Mouse (Mus musculus) intestine, embryonic 15.5 days (tissue): ENCODE data around the gene Fut2. TPM values are rescaled to one million over a fixed set of nuclear protein-coding genes. Genes with fewer than 3 reads are reported as not detected.
"Not testable (repeated sequence)": the region's sequence is repeated elsewhere in the genome, so short reads cannot be mapped to it uniquely, and the experiment has no call there.

Source experiments
- ATAC-seq: fragments of 200-750 bp; cut with Nextera tagmentation; 2 replicates; pipeline ENCODE4 v1.8.0; 2017; ENCODE audit warnings: moderate TSS enrichment, moderate library complexity
- H3K27ac ChIP-seq: fragments of 300-500 bp; sonication (generic); 2 replicates; pipeline ENCODE4 v1.5.1; 2015; ENCODE audit warnings: mild to moderate bottlenecking, inconsistent platforms
- H3K27me3 ChIP-seq: fragments of 300-500 bp; sonication (generic); replicated peaks from 2 replicates; pipeline ENCODE4 v1.6.1; 2015; ENCODE audit warnings: inconsistent platforms
- H3K36me3 ChIP-seq: fragments of 300-500 bp; sonication (generic); 2 replicates; pipeline ENCODE4 v1.6.1; 2015; ENCODE audit warnings: inconsistent platforms
- H3K4me1 ChIP-seq: fragments of 300-500 bp; sonication (generic); replicated peaks from 2 replicates; pipeline ENCODE4 v1.6.1; 2015; ENCODE audit warnings: inconsistent platforms
- H3K4me2 ChIP-seq: fragments of 300-500 bp; sonication (generic); replicated peaks from 2 replicates; pipeline ENCODE4 v1.6.1; 2015; ENCODE audit warnings: mild to moderate bottlenecking, inconsistent platforms
- H3K4me3 ChIP-seq: fragments of 300-500 bp; sonication (generic); replicated peaks from 2 replicates; pipeline ENCODE4 v1.5.1; 2015; ENCODE audit warnings: inconsistent platforms
- H3K9ac ChIP-seq: fragments of 300-500 bp; sonication (generic); 2 replicates; pipeline ENCODE4 v1.6.1; 2015; ENCODE audit warnings: inconsistent platforms
- H3K9me3 ChIP-seq: fragments of 300-500 bp; sonication (generic); 2 replicates; pipeline ENCODE4 v1.6.1; 2016; ENCODE audit warnings: inconsistent platforms
- WGBS: fragments of 180-500 bp; shearing (Covaris S2); methylation state at CpG from one replicate; pipeline ENCODE4 v1.1.7; 2015; 5-methylcytosine and 5-hydroxymethylcytosine counted together
- polyA plus RNA-seq: library from polyadenylated mRNA; unstranded; fragments of >200 nt; fragmentation: Nextera tagmentation; extraction: Ambion mirVana; gene quantifications from 2 replicates; pipeline ENCODE4 v1.2.1, GENCODE M21; 2015

Fut2 gene
- polyA plus RNA-seq, 1 experiment from 2014 or later: 12.2 TPM

DNA sequence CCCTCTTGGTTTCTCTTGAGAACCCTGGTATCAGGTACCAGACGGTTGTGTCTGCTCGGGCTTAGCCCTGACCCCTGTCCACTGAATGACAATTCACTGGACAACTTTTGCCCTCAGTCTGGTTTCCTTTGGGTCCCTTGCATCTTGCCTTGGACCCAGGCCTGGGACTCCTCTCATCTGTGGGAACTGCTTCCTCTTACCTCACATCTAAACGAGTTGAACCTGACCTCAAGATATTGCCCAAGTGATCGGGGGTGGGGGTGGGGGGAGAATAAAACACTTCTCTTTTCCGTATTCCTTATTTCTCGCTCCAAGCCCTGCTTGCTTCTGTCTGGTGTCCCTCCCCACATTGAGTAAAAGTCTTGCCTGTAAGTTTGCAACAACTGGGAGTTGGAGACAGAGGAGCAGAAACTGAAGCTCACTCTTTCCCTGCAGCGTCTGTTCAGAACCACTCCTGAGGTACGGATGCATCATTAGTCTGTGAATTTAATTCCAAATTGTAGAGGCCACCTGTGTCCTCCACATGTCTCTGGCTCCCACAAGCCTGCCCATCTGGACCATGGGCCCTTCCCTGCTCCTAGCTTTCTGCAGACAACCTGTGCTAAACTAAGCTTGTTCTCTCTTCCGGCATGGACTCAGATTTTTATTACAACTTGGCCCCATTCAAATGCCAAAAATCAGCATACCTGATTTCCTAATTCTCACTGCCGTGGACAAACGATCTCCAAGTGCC lies 5.3 kb downstream of the Fut2 start:
- WGBS: 83% methylated on average over 11 of the region's 11 CpGs

DNA sequence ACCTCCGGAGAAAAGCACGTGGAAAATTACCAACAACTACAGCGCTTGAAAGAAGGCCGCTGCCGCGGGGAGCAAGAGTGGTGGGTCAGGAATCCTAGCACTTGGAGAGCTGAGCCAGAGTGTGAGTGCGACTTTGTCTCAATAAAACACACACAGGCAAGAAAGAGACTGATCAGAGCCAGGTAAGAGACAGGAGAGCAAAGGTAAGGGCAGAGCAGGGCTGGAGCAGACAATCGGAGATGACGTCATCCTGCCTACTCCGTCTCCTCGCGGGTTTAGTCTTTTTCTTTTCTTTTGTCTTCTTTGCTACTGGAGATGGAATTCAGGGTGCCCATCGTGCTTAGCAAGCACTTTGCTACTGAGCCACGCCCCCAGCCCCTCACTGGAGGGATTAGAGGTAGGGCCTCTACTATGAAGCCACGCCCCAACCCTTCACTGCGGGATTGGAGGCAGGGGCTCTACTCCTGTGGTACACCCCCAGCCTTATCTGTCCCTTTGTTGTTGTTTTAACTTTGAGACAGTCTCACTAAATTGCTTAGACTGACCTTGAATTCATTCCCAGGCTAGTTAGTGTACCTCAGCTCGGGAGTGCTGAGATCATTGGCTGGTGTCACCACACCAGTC lies 11.7 kb downstream of the Fut2 start:
- H3K27ac ChIP-seq: no peak overlapping the region
- no peak overlapping the region for H3K9ac ChIP-seq
- H3K4me1 ChIP-seq: 0 out of 2 replicates have a peak, but pooled peaks cover 8% of the 10 kb centered on the region
- H3K36me3 ChIP-seq: no peaks in the 10 kb centered on the region
- 0 out of 2 replicates have a peak overlapping the region, but pooled peaks have one; percentile 2 for H3K4me3 ChIP-seq
- ATAC-seq: peak; percentile 82
- no peaks in the 10 kb centered on the region for H3K27me3 ChIP-seq
- 34% methylated on average over 17 of the region's 17 CpGs for WGBS
- H3K4me2 ChIP-seq: peak overlapping the region; percentile 50
- H3K9me3 ChIP-seq: no peaks in the 10 kb centered on the region

More for the DNA sequence above, 5.3 kb downstream of the Fut2 start:
- Histone ChIP-seq H3K9me3 (no peaks in the 10 kb centered on the region), H3K9ac (no peak overlapping the region), H3K36me3 (no peaks in the 10 kb centered on the region), H3K4me2 (no peak overlapping the region), H3K27me3 (no peaks in the 10 kb centered on the region; the same call in 1 of the 2 replicates), H3K27ac (no peak overlapping the region), H3K4me1 (peaks cover 18% of the 10 kb centered on the region), H3K4me3 (no peak overlapping the region)
- no peak for ATAC-seq

DNA sequence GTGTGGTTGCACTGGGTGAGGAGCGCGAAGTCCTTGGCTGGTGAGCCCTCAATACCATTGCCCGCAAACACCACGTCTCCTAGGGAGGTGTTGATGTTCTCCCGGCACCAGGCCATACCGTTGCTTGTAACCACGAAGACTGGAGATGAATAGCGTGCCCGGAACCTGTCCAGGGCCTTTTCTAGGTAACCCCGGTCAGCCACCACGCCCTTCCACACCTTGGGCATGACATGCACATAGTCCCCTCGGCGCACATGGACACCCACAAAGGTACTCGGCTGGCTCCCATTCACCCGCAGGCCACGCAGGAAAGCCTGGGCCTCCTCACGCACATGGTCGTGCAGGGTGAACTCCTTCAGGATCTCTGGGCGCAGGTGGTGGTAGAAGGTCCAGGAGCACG lies 15.7 kb downstream of the Fut2 start:
- not testable (repeated sequence) for H3K27ac ChIP-seq, H3K9me3 ChIP-seq, H3K4me2 ChIP-seq, H3K27me3 ChIP-seq, ATAC-seq, H3K4me1 ChIP-seq, H3K4me3 ChIP-seq, H3K9ac ChIP-seq, H3K36me3 ChIP-seq
- WGBS: 94% methylated on average over 20 of the region's 20 CpGs

DNA sequence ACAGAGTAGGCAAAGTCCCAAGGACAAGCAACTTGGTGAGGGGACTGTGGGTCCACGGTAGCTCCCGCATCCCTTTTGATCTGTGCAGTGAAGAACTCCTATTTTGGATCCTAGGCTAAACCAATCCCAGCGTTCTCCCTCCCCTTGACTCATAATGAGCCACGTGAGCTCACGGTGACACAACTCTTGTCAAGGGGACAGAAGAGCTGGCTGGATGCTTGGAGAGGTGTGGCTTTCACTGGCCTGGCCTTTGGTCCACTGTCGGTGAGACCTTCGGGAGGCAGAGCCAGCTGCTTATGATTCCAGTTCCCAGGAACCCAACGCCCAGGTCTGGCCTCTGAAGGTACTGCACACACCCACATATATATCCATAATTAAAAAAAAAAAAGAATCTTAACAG lies 16.8 kb downstream of the Fut2 start:
- WGBS: 70% methylated on average over 8 of the region's 8 CpGs
- H3K4me3 ChIP-seq: no peak overlapping the region
- no peak overlapping the region for H3K4me2 ChIP-seq
- no peaks in the 10 kb centered on the region for H3K9me3 ChIP-seq
- H3K36me3 ChIP-seq: no peaks in the 10 kb centered on the region
- H3K4me1 ChIP-seq: peaks cover 10% of the 10 kb centered on the region; the same call in 1 of the 2 replicates
- H3K27me3 ChIP-seq: no peaks in the 10 kb centered on the region
- no peak overlapping the region for H3K9ac ChIP-seq
- no peak overlapping the region for H3K27ac ChIP-seq
- no peak for ATAC-seq

DNA sequence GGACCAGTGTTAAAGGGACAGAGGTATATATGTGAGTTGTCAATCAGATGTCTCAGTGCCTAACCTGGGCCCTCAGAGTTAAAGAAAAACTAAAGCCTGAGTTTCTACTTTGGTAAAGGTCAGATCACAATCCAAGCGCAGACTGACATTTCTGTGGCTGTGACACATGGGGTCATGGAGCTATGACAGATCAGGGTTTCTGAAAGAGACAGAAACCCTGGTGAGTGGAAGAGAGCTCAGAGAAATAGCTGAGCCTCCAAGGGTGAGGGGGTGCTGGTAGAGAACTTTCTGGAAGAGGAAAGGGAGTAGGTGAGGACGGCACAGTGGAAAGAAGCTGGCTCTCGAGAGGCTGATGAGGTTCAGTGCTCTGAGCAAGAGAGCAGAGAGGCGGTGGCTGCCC lies 19.5 kb downstream of the Fut2 start:
- Histone ChIP-seq H3K27ac (no peak overlapping the region), H3K9me3 (no peaks in the 10 kb centered on the region), H3K27me3 (no peaks in the 10 kb centered on the region), H3K36me3 (no peaks in the 10 kb centered on the region), H3K4me1 (peaks cover 21% of the 10 kb centered on the region), H3K9ac (no peak overlapping the region), H3K4me2 (no peak overlapping the region), H3K4me3 (no peak overlapping the region)
- ATAC-seq: no peak
- WGBS: 82% methylated on average over 4 of the region's 4 CpGs

DNA sequence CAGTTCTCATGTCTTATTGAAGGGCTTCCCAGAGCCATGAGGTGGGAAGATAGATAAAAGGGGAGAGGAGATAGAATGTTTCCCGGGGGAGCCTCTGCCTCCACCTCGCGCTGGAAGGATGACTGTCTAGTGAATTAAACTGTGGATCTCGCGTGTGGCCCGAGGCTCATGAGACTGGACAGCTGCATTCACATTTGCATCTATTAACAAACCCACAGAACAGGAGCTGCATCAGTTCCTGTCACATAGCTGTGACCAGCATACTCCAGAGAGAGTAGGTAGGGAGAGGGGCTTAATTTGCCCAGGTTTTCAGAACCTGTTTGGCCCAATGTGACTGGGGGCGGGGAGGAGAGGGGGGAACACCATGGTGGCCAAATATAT lies 20.6 kb downstream of the Fut2 start:
- 85% methylated on average over 7 of the region's 7 CpGs for WGBS
- Histone ChIP-seq H3K27ac (no peak overlapping the region), H3K4me2 (no peak overlapping the region), H3K36me3 (no peaks in the 10 kb centered on the region), H3K9ac (no peak overlapping the region), H3K4me3 (no peak overlapping the region), H3K9me3 (no peaks in the 10 kb centered on the region), H3K4me1 (peaks cover 31% of the 10 kb centered on the region), H3K27me3 (no peaks in the 10 kb centered on the region)
- no peak for ATAC-seq

DNA sequence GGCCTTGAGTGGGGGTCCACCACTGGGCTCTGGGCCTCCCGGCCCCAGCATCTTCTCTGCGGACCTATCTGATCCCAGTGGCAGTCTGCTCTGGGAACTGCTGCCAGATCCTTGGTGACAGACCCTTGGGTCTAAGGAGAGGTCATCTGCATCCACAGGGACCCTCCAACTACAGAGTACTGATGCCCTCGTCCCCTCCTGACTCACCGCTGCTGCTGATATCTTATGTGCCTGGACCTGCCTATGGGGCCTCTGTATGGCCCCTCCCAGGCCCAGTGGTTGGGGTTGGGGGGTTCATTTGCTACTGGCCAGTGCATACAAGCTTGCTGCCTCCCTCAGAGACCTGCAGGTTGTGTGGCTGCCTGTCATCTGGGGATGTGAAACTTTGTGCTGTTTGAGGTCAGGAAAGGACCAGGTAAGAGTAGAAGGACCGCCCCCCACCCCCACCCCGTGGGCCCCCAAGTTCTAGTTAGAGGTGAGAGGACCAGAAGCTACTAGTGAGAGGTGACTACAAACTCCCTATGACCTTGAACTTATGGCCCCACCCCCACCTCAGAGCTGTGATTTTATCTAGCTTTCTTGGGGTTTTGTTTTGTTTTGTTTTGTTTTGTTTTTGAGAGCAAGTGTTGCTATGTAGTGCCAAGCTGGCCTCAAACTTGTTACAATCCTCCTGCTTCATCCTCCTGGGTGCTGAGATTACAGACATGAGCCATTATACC lies 21.2 kb downstream of the Fut2 start:
- Histone ChIP-seq H3K27ac (peak overlapping the region; percentile 84), H3K9me3 (no peaks in the 10 kb centered on the region), H3K27me3 (no peaks in the 10 kb centered on the region), H3K4me3 (peak overlapping the region; percentile 44), H3K9ac (peak overlapping the region; percentile 21; the same call in 1 of the 2 replicates), H3K4me1 (peaks cover 35% of the 10 kb centered on the region), H3K36me3 (no peaks in the 10 kb centered on the region), H3K4me2 (peak overlapping the region; percentile 78; the same call in 1 of the 2 replicates)
- ATAC-seq: no peak
- 70% methylated on average over 6 of the region's 6 CpGs for WGBS

DNA sequence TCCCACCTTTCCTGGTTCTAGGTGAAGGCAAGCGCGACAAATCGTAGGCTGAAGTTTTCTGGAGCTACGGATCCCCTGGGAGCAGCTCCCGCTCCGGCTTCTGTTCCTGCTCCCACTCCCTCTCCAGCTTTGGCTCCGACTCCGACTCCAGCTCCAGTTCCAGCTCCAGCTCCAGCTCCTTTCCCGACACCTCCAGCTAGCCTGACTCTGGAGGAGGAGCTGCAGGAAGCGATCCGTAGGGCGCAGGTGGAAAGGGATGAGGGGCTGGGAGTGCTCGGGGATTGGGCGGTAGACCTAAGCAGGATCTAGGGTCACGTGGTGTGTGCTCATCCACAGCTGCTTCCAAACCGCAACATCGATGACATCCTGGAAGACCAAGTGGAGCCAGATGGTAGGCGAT lies 22.0 kb downstream of the Fut2 start:
- H3K27ac ChIP-seq: peak overlapping the region; percentile 84
- H3K27me3 ChIP-seq: no peaks in the 10 kb centered on the region
- H3K9ac ChIP-seq: peak overlapping the region; percentile 21; the same call in 1 of the 2 replicates
- 9% methylated on average over 18 of the region's 18 CpGs for WGBS
- ATAC-seq: peak; percentile 14
- no peaks in the 10 kb centered on the region for H3K36me3 ChIP-seq
- H3K4me1 ChIP-seq: peaks cover 41% of the 10 kb centered on the region
- H3K4me2 ChIP-seq: peak overlapping the region; percentile 78
- H3K9me3 ChIP-seq: no peaks in the 10 kb centered on the region
- H3K4me3 ChIP-seq: peak overlapping the region; percentile 44

DNA sequence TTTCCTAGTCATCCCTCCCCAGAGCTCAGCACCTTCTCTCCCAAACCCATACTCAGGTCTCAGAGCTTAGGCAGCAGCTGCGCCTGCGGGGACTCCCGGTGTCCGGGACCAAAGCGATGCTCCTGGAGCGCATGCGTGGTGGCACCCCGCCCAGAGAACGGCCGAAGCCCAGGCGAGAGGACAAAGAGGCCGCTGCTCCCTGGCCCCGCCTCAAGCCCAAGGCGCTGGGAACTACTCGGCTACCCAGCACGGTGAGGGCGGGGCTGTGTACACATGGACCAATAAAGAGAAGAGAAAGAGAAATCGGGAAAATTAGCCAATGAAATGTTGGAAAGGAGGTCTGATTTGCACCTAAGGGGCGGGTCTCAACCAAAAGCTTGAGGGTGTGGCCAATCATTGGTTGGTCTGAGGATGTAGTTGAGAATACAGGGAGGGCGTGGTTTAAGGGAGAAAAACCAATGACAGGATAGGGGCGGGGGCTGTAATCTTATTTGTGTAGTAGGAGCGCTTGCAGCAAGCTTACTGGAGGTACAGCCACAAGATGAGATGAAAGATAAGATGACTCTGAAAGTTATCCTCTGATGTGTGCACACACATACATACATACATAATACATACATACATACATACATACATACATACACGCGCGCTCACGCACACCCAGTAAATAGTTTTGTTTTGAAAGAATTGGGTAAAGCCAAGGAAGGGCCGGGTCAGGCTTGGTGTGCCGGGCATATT lies 22.6 kb downstream of the Fut2 start:
- peak; percentile 92 for ATAC-seq
- peak overlapping the region; percentile 57 for H3K9ac ChIP-seq
- peaks cover 42% of the 10 kb centered on the region for H3K4me1 ChIP-seq
- H3K4me2 ChIP-seq: peak overlapping the region; percentile 78
- H3K9me3 ChIP-seq: no peaks in the 10 kb centered on the region
- H3K36me3 ChIP-seq: no peaks in the 10 kb centered on the region
- H3K27me3 ChIP-seq: no peaks in the 10 kb centered on the region
- WGBS: 3% methylated on average over 28 of the region's 28 CpGs
- H3K4me3 ChIP-seq: peak overlapping the region; percentile 44
- H3K27ac ChIP-seq: peak overlapping the region; percentile 86

DNA sequence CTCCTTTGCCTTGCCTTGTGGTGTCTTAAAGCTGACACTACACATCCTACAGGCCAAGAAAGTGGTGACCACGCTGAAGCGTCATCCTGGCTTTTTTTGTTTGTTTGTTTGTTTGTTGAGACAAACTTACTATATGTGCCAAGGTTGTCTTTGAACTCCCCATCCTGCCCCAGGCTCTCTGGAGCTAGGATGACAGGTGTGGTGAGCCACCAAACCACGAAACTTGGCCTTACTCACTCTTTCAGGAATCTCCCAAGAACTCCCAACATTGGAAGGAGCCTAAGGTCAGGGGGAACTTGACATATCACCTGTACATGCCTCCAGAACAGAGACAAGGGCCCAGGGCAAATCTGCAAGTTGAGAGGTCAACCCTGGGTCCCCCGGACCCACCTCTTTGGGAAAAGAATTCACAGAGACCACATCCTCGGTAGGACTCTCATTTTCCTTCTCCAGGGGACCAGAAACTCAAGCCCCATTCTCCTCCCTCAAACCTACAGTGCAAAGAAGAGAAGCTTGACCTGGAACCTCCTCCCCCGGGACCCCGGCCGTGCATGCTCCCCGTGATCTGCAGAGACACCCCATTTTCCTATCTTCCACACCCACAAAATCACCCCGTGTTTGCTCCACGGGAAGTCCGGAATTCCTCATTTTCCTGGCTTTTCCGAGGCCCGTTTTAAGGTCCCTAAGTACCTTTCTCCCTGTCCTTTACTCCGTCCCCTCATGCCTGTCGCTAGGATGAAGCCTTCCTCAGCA lies 23.5 kb downstream of the Fut2 start:
- ATAC-seq: no peak
- Histone ChIP-seq H3K27me3 (no peaks in the 10 kb centered on the region), H3K4me2 (peak overlapping the region; percentile 78), H3K27ac (peak overlapping the region; percentile 86), H3K9me3 (no peaks in the 10 kb centered on the region), H3K4me3 (peak overlapping the region; percentile 44), H3K36me3 (no peaks in the 10 kb centered on the region), H3K9ac (peak overlapping the region; percentile 57), H3K4me1 (peaks cover 42% of the 10 kb centered on the region)
- 31% methylated on average over 16 of the region's 16 CpGs for WGBS

DNA sequence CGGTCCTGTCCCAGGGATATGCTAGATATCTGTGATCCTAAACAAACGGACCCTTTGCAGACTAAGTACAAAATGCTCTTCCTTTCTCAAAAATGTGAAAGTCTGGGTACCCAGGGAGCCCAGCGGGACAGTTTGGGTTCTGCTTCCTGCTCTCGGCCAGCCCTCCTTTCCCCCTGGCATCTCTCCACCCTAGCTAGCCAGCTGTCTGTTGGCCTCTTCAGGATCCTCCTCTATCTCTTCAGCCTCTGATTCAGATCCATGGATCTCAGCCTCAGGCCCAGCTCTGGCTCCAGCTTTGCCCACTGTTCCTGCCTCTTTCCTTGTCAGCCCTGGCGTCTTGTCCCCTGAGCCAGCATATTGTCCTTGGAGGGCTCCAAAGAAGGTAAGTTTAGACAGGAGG lies 24.1 kb downstream of the Fut2 start:
- H3K4me1 ChIP-seq: peaks cover 42% of the 10 kb centered on the region
- peak overlapping the region; percentile 8; the same call in 1 of the 2 replicates for H3K9ac ChIP-seq
- no peaks in the 10 kb centered on the region for H3K27me3 ChIP-seq
- H3K27ac ChIP-seq: peak overlapping the region; percentile 37; the same call in 1 of the 2 replicates
- no peaks in the 10 kb centered on the region for H3K36me3 ChIP-seq
- peak overlapping the region; percentile 78 for H3K4me2 ChIP-seq
- WGBS: 70% methylated on average over 5 of the region's 5 CpGs
- 0 out of 2 replicates have a peak overlapping the region, but pooled peaks have one; percentile 15 for H3K4me3 ChIP-seq
- no peaks in the 10 kb centered on the region for H3K9me3 ChIP-seq
- ATAC-seq: no peak
